Mouse (Mus musculus): Measurements from ENCODE around the gene Bmper. TPM values are rescaled to one million over a fixed set of nuclear protein-coding genes. Genes with fewer than 3 reads are reported as not detected.

Bmper gene
- polyA plus RNA-seq, 1 experiment from 2014 or later: 5.3 TPM

DNA sequence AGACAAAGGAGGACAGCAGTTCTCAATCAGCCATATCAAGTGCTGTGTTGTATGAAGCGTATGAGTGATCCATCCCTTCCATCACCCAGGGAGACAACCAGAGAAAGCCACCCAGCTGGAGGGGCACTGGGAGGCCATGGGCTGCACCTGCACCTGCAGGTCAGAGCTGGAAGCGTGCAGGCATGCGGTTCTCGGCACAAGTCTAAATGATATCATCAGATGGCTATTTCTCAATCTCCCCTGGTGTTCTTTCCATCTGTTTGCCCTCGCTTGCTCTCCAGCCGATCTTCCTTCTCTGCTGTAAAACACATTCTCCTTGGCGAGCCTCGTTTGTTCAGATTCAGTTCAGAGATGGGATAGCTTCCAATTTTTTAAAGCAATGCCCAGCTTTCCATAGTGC, 160.4 kb downstream of the Bmper start:
- 90% methylated on average over 8 of the region's 8 CpGs for WGBS
- Histone ChIP-seq H3K9ac (replicated peaks) (no peak overlapping the region), H3K27me3 (no peaks in the 10 kb centered on the region), H3K4me3 (no peak overlapping the region), H3K9me3 (no peaks in the 10 kb centered on the region), H3K4me1 (peaks cover 37% of the 10 kb centered on the region), H3K4me2 (replicated peaks) (no peak overlapping the region), H3K36me3 (no peaks in the 10 kb centered on the region), H3K27ac (replicated peaks) (no peak overlapping the region)
- no peak for ATAC-seq (ENCODE audit: low FRiP score, low read depth)

DNA sequence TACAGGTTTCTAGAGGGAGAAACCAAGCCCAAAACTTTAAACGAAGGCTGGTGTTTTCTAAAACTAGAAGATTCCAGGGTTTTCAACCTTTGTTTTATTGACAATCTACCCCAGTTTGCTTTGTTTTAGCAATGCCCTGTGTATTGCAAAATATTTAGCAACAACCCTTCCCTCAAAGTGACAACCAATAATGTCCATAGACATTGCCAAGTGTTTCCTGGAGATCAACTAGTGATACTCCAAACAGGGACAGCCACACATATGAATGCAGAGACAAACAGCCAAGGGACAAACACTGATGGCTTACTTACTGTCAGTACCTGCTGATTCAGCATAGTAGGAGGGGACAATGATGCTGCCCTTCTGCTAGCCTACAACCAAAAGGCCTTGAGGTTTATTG, 161.0 kb downstream of the Bmper start:
- Histone ChIP-seq H3K36me3 (no peaks in the 10 kb centered on the region), H3K9ac (replicated peaks) (no peak overlapping the region), H3K27ac (replicated peaks) (no peak overlapping the region), H3K9me3 (no peaks in the 10 kb centered on the region), H3K4me1 (peaks cover 32% of the 10 kb centered on the region), H3K4me2 (replicated peaks) (no peak overlapping the region), H3K27me3 (no peaks in the 10 kb centered on the region), H3K4me3 (no peak overlapping the region)
- 100% methylated on average over 1 of the region's 1 CpGs for WGBS
- ATAC-seq (ENCODE audit: low FRiP score, low read depth): no peak

DNA sequence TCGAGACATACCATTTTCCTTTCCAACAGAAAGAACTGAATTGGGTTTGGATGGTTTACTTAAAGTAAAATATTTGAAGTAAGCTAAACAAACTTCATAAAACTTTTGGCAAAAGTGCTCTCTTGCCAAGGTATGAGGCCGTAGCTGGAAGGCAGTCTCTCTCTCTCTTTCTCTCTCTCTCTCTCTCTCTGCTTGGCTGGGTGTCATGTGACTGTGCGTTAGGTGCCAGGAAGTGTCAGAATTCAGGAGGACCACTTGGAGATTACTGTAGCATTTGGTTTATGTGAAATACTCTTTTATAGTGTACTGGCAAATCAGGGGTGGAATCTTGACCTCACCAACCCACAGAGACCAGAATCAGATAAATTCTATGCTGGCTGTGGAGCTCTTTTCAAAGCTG, 162.0 kb downstream of the Bmper start:
- H3K36me3 ChIP-seq: no peaks in the 10 kb centered on the region
- ATAC-seq (ENCODE audit: low FRiP score, low read depth): no peak

DNA sequence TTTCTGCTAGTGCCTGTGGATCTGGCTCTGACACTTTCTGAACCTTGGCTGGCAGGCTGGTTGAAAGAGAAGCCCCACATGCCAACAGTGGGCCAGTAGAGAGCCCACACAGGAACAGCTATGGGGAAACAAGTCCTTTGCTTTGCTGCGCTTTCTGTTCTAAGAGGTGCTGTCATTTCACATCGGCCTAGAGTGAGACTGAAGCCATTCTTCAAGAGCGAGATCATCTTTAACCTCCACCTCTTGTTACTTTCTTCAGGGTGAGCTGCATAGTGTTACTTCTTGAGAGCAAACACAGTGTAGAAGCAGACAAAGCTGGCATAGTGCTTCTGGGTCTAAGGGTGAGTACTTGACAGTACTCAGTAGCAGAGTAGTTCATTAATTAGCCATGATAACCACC, 163.3 kb downstream of the Bmper start:
- H3K9me3 ChIP-seq: no peaks in the 10 kb centered on the region
- no peak overlapping the region for H3K4me3 ChIP-seq
- H3K4me1 ChIP-seq: peaks cover 8% of the 10 kb centered on the region
- no peak overlapping the region for H3K4me2 ChIP-seq (replicated peaks)
- H3K27ac ChIP-seq (replicated peaks): no peak overlapping the region
- no peaks in the 10 kb centered on the region for H3K36me3 ChIP-seq
- no peak for ATAC-seq (ENCODE audit: low FRiP score, low read depth)
- 62% methylated on average over 3 of the region's 3 CpGs for WGBS
- H3K9ac ChIP-seq (replicated peaks): no peak overlapping the region
- no peaks in the 10 kb centered on the region for H3K27me3 ChIP-seq

More for the DNA sequence above, 162.0 kb downstream of the Bmper start:
- H3K27ac ChIP-seq (replicated peaks): no peak overlapping the region
- H3K4me2 ChIP-seq (replicated peaks): no peak overlapping the region
- no peak overlapping the region for H3K4me3 ChIP-seq
- H3K4me1 ChIP-seq: peaks cover 21% of the 10 kb centered on the region
- no peaks in the 10 kb centered on the region for H3K9me3 ChIP-seq
- no peaks in the 10 kb centered on the region for H3K27me3 ChIP-seq
- H3K9ac ChIP-seq (replicated peaks): no peak overlapping the region
- WGBS: 91% methylated on average over 3 of the region's 3 CpGs

DNA sequence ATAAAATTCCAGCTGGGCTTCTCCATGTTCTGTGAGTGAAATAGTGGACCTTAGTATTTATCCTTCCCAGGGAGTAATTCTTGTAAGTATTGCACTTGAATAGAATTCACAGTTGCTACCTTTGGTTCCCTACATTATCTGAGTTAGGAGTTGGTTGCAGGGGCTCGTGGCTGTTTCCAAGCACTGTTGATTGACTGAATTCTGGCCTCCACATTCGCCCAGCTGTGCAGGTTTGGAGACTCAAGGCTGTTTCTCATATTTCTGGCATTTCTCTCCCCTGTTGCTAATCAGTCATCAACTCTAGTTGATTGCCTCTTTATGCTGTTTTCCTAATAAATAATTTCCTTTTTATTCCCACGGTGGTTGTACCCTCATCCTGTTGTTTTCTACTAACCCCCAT, 167.2 kb downstream of the Bmper start:
- ATAC-seq (ENCODE audit: low FRiP score, low read depth): no peak
- Histone ChIP-seq H3K4me1 (peaks cover 6% of the 10 kb centered on the region), H3K27me3 (no peaks in the 10 kb centered on the region), H3K36me3 (no peaks in the 10 kb centered on the region), H3K9me3 (no peaks in the 10 kb centered on the region), H3K9ac (replicated peaks) (no peak overlapping the region), H3K4me2 (replicated peaks) (no peak overlapping the region), H3K27ac (replicated peaks) (no peak overlapping the region), H3K4me3 (no peak overlapping the region)
- 77% methylated on average over 3 of the region's 3 CpGs for WGBS

DNA sequence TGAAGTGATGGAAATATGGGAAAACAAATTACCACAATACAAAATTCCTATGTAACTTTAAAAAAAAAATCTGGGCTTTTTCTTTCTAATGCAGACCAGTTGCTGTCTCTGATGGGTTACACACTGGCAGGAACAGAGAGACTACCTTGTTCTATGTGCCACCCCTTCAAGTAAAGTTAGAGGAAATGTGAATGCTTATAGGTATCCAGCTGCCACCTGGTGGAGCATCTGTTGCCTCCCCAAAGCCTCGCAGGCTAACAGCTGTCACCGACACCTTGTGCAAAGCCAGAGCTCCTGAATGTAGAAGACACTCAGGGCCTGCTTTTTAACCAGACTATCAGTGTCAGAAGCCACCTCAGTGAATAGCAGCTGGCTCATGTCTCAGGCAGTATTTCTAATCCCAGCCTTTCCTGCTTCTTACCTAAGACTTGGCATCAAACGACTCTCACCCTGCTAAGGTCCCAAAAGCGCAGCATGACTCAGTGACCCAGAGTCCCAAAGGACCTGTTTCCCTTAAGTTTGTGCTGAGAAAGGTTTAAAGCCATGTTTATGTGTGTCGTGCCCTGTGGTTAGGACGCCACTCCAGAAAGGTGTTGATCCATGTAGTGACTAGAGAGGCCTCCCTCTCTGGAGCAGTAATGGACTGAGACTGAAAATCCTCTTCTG, 171.9 kb downstream of the Bmper start:
- H3K4me3 ChIP-seq: no peak overlapping the region
- H3K27ac ChIP-seq (replicated peaks): no peak overlapping the region
- ATAC-seq (ENCODE audit: low FRiP score, low read depth): no peak
- no peak overlapping the region for H3K4me2 ChIP-seq (replicated peaks)
- H3K9me3 ChIP-seq: no peaks in the 10 kb centered on the region
- H3K4me1 ChIP-seq: no peaks in the 10 kb centered on the region
- WGBS: 75% methylated on average over 6 of the region's 6 CpGs
- H3K36me3 ChIP-seq: no peaks in the 10 kb centered on the region
- H3K27me3 ChIP-seq: no peaks in the 10 kb centered on the region
- no peak overlapping the region for H3K9ac ChIP-seq (replicated peaks)

DNA sequence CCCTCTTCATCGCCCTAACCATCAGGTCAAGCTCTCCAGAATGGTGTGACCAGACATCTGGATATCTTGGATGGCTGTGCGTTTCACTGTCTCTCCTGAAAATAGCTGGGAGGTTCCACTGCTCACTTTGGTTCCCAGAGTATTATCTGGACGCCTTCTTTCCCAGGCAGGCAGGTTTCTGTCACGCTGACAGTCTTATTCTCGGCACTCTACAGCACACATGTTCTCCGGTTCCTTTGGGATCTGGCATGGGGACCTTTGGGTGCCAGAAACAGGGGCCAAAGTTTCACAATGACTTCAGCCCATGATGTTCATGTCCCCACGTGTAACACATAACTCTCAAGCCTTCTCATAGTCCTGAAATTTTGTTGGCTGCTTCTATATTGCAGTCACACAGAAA, 173.3 kb downstream of the Bmper start:
- Histone ChIP-seq H3K4me3 (no peak overlapping the region), H3K27ac (replicated peaks) (no peak overlapping the region), H3K9ac (replicated peaks) (no peak overlapping the region), H3K36me3 (no peaks in the 10 kb centered on the region), H3K27me3 (no peaks in the 10 kb centered on the region), H3K9me3 (no peaks in the 10 kb centered on the region), H3K4me2 (replicated peaks) (no peak overlapping the region), H3K4me1 (no peaks in the 10 kb centered on the region; the same call in 1 of the 2 replicates)
- 90% methylated on average over 7 of the region's 7 CpGs for WGBS
- ATAC-seq (ENCODE audit: low FRiP score, low read depth): no peak

DNA sequence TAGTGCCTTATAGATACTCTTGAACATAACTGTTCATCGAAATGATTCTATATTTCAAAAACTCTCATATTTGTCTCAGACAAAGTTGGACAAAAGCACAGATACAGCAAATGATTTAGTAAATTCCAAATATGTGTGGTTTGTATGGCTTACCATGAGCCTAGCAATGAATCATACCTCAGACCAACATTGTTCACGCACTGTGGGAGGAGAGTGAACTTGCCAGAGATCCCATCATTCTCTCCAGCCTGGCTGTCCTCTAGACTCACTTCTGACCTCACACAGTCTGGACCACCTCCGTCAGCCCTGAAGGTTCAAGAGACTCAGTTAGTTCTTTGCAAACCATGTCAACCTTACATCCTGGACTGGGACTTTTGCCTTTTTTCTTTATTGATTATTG, 175.0 kb downstream of the Bmper start:
- no peak for ATAC-seq (ENCODE audit: low FRiP score, low read depth)
- H3K4me3 ChIP-seq: no peak overlapping the region
- no peaks in the 10 kb centered on the region for H3K9me3 ChIP-seq
- H3K27me3 ChIP-seq: no peaks in the 10 kb centered on the region
- no peak overlapping the region for H3K9ac ChIP-seq (replicated peaks)
- 93% methylated on average over 3 of the region's 3 CpGs for WGBS
- no peaks in the 10 kb centered on the region for H3K36me3 ChIP-seq
- peaks cover 2% of the 10 kb centered on the region; the same call in 1 of the 2 replicates for H3K4me1 ChIP-seq
- no peak overlapping the region for H3K4me2 ChIP-seq (replicated peaks)
- H3K27ac ChIP-seq (replicated peaks): no peak overlapping the region

DNA sequence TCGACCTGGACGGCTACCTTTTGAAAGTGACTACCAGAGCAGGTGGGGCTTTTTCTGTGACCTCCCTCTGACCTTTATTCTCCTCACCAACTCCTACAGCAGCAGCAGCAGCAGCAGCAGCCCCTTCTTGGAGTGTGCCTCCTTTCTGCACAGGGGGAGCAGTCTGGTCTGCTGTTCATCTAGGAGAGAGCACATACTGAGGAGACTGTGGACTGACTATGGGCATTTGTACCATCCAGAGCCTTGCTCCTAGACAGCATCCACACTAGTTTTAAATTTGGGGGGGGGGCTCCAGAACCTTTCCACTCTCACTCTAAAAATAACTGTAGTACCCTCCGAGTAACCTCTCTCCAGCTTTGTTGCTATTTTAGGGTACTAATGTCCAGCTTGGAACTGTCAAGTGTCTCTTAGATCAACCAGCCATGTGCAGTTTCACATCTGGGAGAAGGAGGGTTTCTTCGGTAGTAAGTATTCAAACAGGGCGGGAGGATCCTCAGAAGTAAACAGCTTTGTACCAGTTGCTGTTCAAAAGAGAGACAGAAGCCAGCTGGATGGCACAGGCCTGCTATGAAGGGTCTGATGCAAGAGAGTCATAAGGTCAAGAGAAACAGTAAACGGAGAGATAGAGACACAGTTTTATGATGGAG, 176.9 kb downstream of the Bmper start:
- ATAC-seq (ENCODE audit: low FRiP score, low read depth): no peak
- Histone ChIP-seq H3K27ac (replicated peaks) (no peak overlapping the region), H3K4me2 (replicated peaks) (no peak overlapping the region), H3K4me3 (no peak overlapping the region), H3K9me3 (no peaks in the 10 kb centered on the region), H3K4me1 (peaks cover 2% of the 10 kb centered on the region; the same call in 1 of the 2 replicates), H3K27me3 (no peaks in the 10 kb centered on the region), H3K36me3 (no peaks in the 10 kb centered on the region), H3K9ac (replicated peaks) (no peak overlapping the region)
- WGBS: 78% methylated on average over 6 of the region's 6 CpGs

DNA sequence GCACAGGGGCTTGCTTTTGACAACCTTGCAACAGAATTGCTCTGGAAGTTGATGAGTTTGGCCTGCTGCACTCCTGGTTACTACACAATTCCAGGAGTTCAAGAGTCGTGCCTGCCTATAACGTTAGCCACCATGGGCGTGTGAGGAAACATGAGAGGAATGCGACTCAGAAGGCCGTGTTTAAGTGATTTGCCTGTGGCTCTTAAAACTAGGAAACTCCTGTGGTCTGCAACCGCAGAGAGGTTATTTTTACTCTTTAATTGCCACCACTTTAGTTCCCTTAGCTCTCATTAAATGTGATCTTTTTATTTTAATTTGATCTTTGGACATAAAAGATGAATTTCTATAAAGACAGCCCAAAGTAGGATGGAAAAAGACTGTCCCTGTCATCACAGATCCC, 184.5 kb downstream of the Bmper start:
- H3K36me3 ChIP-seq: no peaks in the 10 kb centered on the region
- no peaks in the 10 kb centered on the region for H3K9me3 ChIP-seq
- no peaks in the 10 kb centered on the region for H3K27me3 ChIP-seq
- H3K4me3 ChIP-seq: no peak overlapping the region
- WGBS: 77% methylated on average over 6 of the region's 6 CpGs
- no peak for ATAC-seq (ENCODE audit: low FRiP score, low read depth)
- no peak overlapping the region for H3K4me2 ChIP-seq (replicated peaks)
- H3K4me1 ChIP-seq: 0 out of 2 replicates have a peak, but pooled peaks cover 10% of the 10 kb centered on the region
- no peak overlapping the region for H3K9ac ChIP-seq (replicated peaks)
- H3K27ac ChIP-seq (replicated peaks): no peak overlapping the region

DNA sequence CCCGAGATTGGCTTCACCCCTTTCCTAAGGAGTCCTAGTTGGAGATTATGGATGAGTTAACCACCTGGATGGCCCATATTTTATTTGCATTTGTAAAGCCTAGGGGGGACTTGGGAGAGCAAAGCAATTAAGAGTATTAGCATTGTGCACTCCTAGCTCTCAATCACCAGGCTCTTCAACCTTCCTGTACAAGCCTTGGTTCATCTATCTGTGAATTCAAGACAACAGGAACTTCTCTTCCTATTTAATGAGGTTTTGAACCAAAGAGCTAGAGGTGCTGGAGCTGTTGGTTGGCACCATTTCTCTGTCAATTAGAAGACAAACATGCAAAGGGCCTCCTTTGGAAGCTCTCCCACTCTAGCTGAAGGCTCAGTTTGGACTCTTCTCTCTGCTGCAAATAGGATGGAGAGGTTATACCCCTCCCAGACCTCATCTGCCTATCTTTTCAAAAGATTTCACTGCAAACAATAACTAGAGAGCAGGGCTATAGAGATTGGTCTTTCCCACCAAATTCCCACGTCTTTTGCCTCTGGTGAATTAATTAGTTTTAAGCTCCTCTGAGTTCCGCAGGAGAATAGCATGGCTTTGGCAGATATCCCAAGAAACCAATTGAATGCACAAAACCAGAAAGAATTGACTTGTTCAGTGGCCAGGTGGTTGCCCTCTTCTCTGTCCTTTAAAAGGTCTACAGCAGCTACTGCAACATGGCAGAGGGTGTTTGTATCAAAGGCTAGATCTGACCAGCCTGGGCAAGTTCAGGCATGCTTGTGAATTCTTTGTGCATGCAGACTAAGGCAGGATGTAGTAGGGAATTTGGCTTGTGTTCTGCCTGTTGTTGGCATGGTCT, 185.3 kb downstream of the Bmper start:
- WGBS: 47% methylated on average over 3 of the region's 3 CpGs
- ATAC-seq (ENCODE audit: low FRiP score, low read depth): no peak

DNA sequence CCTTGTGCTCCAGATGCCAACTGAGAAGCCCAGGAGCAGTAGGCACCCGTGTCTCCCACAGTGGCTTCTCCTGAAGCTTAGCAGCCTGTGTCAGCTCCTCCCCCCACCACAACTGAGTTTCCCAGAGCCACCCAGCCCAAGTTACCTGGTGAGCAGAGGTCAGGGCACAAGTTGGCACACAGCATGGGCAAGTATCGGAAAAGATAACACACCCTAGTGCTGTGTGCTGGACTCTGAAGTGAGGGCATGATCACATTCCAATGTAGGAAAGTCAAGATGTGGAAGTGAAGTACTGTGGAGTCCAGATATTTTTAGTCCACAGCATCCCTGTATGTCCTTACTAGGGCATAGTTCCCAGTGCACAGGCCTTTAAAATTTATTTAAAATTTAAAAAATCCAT, 187.7 kb downstream of the Bmper start:
- H3K9me3 ChIP-seq: no peaks in the 10 kb centered on the region
- ATAC-seq (ENCODE audit: low FRiP score, low read depth): no peak
- H3K4me1 ChIP-seq: 0 out of 2 replicates have a peak, but pooled peaks cover 10% of the 10 kb centered on the region
- H3K4me3 ChIP-seq: no peak overlapping the region
- H3K9ac ChIP-seq (replicated peaks): no peak overlapping the region
- no peak overlapping the region for H3K27ac ChIP-seq (replicated peaks)
- H3K27me3 ChIP-seq: no peaks in the 10 kb centered on the region
- 83% methylated on average over 2 of the region's 2 CpGs for WGBS
- H3K4me2 ChIP-seq (replicated peaks): no peak overlapping the region
- no peaks in the 10 kb centered on the region for H3K36me3 ChIP-seq

More for the DNA sequence above, 185.3 kb downstream of the Bmper start:
- Histone ChIP-seq H3K4me1 (0 out of 2 replicates have a peak, but pooled peaks cover 10% of the 10 kb centered on the region), H3K9me3 (no peaks in the 10 kb centered on the region), H3K4me2 (replicated peaks) (no peak overlapping the region), H3K27me3 (no peaks in the 10 kb centered on the region), H3K27ac (replicated peaks) (no peak overlapping the region), H3K9ac (replicated peaks) (no peak overlapping the region), H3K36me3 (no peaks in the 10 kb centered on the region), H3K4me3 (no peak overlapping the region)
